Mouse (Mus musculus) kidney, postnatal 4 days (tissue): ENCODE data around the gene Disp1.

Experiments
- DNase-seq, 2 experiments: peaks; one replicate each; pipeline ENCODE4 v3.0.0; 2021; ENCODE audit warnings: mixed read lengths in 2 of 2

Gene Disp1

GRCm38 (mm10) chr1:183194763-183195162, 26.6 kb downstream of the Disp1 start:
- no peak for DNase-seq

GRCm38 (mm10) chr1:183194151-183194550, 27.2 kb downstream of the Disp1 start:
- no peak for DNase-seq

DNA sequence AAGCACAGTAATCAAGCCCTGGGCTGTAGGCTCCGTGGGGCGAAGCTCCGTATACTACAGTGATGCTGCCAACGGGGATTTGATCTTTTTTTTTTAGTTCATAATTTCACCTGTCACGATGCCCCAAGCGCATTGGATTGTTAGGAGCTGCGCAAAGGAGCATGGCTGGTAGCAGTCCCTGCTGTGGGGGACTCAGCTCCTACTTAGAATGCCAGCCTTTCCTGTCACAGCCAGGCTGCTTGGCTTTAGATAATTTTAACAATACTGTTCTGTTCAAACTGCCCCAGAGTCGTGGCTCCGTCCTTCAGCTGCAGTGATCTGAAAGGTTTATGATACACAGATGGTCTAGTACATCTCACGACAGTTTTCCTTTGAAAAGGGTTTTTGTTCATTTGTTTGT, 29.9 kb downstream of the Disp1 start:
- DNase-seq: no peak

GRCm38 (mm10) chr1:183190456-183190855, 30.9 kb downstream of the Disp1 start:
- DNase-seq: no peak

DNA sequence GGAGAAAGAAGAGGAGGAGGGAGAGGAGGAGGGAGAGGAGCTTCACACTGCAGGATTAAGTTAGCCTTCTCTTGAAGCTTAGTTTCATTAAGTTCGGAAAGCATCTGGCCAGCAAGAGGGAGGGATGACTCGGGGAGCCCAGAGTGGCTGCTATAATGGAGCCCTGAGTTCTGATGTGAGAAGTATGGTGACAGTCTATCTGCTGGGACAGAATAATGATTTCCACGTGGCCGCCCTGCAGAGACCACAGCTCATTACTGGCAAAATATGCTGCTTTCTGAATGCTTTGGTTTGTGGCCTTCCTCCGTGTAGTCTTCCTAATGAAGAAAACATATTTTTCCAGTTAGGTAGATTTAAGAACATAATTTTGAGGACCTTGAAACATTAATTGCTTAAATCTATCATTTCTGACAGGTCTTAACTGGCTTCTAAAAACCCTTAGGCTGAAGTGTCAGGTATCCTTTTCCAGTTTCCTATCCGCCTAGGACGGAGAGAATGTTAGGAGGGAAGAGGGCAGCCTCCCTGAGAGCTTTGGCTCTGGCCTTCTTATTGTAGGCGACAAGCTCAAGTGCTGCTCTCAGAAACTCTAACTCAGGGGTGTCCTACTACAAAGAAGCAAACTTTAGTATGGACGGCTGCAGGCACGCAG, 32.2 kb downstream of the Disp1 start:
- no peak for DNase-seq

- no peak for DNase-seq
These were observed 33.0 kb downstream of the Disp1 start for GRCm38 (mm10) chr1:183188115-183189013.

GRCm38 (mm10) chr1:183185560-183185959, 35.8 kb downstream of the Disp1 start:
- no peak for DNase-seq

GRCm38 (mm10) chr1:183184681-183185080, 36.6 kb downstream of the Disp1 start:
- no peak for DNase-seq

GRCm38 (mm10) chr1:183183565-183183964, 37.8 kb downstream of the Disp1 start:
- no peak for DNase-seq

GRCm38 (mm10) chr1:183182641-183183414, 38.5 kb downstream of the Disp1 start:
- DNase-seq: no peak

DNA sequence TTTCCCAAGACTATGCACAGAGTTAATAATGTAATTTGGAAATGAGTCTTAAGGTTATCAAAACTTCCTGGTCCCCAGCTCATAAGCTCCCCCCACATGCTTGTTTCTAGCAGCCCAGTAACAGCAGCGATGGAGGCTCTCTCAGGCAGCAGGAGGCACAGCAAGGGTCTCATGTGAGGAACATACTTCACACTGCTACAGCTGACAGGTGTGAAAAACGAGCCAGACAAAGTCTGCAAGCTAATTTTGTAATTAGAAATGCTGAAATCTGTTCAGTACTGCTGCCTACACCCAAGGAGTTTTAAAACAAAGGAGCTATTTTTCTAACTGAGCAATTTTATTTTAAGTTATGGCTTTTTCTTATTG, 40.3 kb downstream of the Disp1 start:
- no peak for DNase-seq

GRCm38 (mm10) chr1:183180301-183181029, 40.9 kb downstream of the Disp1 start:
- DNase-seq: no peak

GRCm38 (mm10) chr1:183179316-183179715, 42.0 kb downstream of the Disp1 start:
- no peak for DNase-seq

- no peak for DNase-seq
These were observed 46.1 kb downstream of the Disp1 start for GRCm38 (mm10) chr1:183175236-183175635.

- DNase-seq: no peak
These were observed 50.2 kb downstream of the Disp1 start for GRCm38 (mm10) chr1:183171095-183171494.

DNA sequence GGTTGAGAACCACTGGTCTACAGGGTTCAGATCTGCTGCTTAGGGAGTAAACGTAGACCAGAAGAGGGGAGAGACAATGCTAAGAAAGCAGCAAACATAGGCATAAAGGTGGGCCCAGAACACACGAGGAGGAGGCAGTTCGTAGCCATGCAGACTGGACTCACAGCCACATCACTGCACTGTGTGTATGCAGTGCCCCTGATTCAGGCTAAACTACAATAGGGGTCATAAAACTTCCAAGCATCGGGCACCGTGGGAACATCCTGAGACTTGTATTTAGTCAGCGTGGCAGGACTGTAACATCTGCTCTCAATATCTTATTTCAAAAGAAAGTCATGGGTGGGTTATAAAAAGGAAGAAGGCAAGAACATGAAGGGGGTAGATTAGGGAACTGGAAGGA, 52.9 kb downstream of the Disp1 start:
- DNase-seq: no peak

DNA sequence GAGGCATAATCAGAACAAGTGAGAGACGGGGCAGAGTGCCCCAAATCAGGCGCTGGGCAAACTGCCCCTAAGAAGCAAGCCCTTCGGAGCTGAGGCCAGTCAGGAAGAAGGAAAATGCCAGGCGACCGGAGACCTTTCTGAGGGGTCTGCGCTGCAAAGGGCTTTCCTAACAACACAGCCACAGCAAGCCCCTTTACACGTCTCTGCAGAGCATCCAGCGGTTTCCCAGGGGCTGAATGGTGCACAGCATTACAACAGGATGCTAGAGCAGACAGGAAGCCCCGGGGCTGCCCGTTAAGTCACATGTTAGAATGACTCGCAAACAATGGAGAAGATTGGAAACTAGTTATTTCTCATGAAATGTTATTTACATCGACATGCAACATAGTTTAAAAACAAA, 53.5 kb downstream of the Disp1 start:
- DNase-seq: peak; percentile 26 to 31

DNA sequence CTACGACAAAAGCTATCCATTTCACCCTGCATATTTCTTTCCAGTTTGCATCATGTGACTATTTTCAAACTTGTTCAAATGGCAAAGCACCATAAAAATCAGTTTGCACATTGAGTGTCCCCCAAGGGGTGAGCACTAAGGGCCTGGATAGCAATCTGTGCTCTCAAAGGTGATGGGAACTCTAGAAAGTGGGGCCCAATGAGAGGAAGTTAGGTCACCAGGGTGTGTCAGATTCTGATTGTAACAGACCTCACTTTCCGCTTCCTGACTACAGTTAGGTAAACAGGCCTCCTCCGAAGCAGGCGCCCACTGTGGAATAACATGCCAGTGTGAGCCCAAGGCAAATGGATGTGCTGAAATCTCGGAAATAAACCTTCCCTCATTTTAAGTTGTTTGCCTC, 54.6 kb downstream of the Disp1 start:
- DNase-seq: no peak

DNA sequence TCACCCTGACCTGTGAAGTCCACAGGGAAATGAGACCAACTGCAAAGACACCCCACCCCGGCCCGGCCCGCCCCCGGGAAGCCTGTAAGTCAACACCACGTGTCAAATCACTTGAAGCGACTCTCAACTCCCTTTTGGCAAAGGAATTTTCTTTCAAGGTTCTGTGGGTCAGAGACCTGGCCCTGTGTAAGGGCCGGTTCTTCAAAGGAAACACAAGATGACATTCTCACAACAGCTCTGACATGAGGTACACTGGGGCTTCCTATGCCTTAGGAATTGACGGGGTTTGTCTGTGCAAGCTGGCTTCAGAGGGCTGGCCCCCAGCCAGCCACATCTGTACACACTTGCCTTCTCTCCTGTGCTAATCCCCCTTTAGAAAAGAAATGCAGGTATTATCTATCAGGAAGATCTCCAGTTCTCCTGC, 56.7 kb downstream of the Disp1 start:
- DNase-seq: peak in 1 of 2 experiments; percentile 37

GRCm38 (mm10) chr1:183164190-183164580, 57.1 kb downstream of the Disp1 start:
- no peak for DNase-seq

- DNase-seq: no peak
These were observed 57.7 kb downstream of the Disp1 start for GRCm38 (mm10) chr1:183163512-183164189.

- no peak for DNase-seq
These were observed 60.3 kb downstream of the Disp1 start for GRCm38 (mm10) chr1:183161057-183161456.
